Mouse (Mus musculus) midbrain, embryonic 10.5 days (tissue): Measurements from ENCODE around the gene Pcsk4. TPM values are rescaled to one million over a fixed set of nuclear protein-coding genes. Genes with fewer than 3 reads are reported as not detected.

Experiments used
- DNase-seq: peaks from one replicate; pipeline ENCODE4 v3.0.0-alpha.2; 2017; ENCODE audit warnings: low spot score
- H3K27ac ChIP-seq: fragments of 300-500 bp; sonication (generic); replicated peaks from 2 replicates; pipeline ENCODE4 v1.5.1; 2016; ENCODE audit warnings: mild to moderate bottlenecking
- H3K27me3 ChIP-seq: fragments of 300-500 bp; sonication (generic); 2 replicates; pipeline ENCODE4 v1.6.1; 2016; ENCODE audit warnings: low read depth, mild to moderate bottlenecking; ENCODE audit not compliant: poor library complexity, severe bottlenecking
- H3K36me3 ChIP-seq: fragments of 300-500 bp; sonication (generic); 2 replicates; pipeline ENCODE4 v1.6.1; 2016; ENCODE audit warnings: mild to moderate bottlenecking, moderate library complexity
- H3K4me1 ChIP-seq: fragments of 300-500 bp; sonication (generic); 2 replicates; pipeline ENCODE4 v1.6.1; 2016
- H3K4me3 ChIP-seq: fragments of 300-500 bp; sonication (generic); 2 replicates; pipeline ENCODE4 v1.5.1; 2016; ENCODE audit warnings: mild to moderate bottlenecking, moderate library complexity
- H3K9me3 ChIP-seq: fragments of 300-500 bp; sonication (generic); replicated peaks from 2 replicates; pipeline ENCODE4 v1.6.1; 2016; ENCODE audit warnings: mild to moderate bottlenecking
- WGBS: fragments of 180-500 bp; shearing (Covaris S2); methylation state at CpG from one replicate; pipeline ENCODE4 v1.1.7; 2016; 5-methylcytosine and 5-hydroxymethylcytosine counted together
- polyA plus RNA-seq: library from polyadenylated mRNA; unstranded; fragments of >200 nt; fragmentation: Nextera tagmentation; extraction: Ambion mirVana; gene quantifications from 2 replicates; pipeline ENCODE4 v1.2.1, GENCODE M21; 2016

Gene Pcsk4
- polyA plus RNA-seq, 1 experiment from 2014 or later: 4.2 TPM

GRCm38 (mm10) chr10:80344131-80344661, 14.9 kb upstream of the Pcsk4 start:
- no peaks in the 10 kb centered on the region for H3K9me3 ChIP-seq
- H3K4me3 ChIP-seq: peak overlapping the region; percentile 9; the same call in 1 of the 2 replicates
- no peak overlapping the region for H3K27ac ChIP-seq
- H3K27me3 ChIP-seq: peaks cover 100% of the 10 kb centered on the region
- H3K36me3 ChIP-seq: no peaks in the 10 kb centered on the region
- H3K4me1 ChIP-seq: peaks cover 68% of the 10 kb centered on the region
- no peak for DNase-seq
- WGBS: 41% methylated on average over 9 of the region's 9 CpGs

GRCm38 (mm10) chr10:80343425-80343895, 14.2 kb upstream of the Pcsk4 start:
- peaks cover 61% of the 10 kb centered on the region for H3K4me1 ChIP-seq
- peak overlapping the region; percentile 52 for H3K4me3 ChIP-seq
- peaks cover 96% of the 10 kb centered on the region for H3K27me3 ChIP-seq
- H3K9me3 ChIP-seq: no peaks in the 10 kb centered on the region
- 27% methylated on average over 13 of the region's 13 CpGs for WGBS
- 0 out of 2 replicates have a peak overlapping the region, but pooled peaks have one; percentile 59 for H3K27ac ChIP-seq
- H3K36me3 ChIP-seq: no peaks in the 10 kb centered on the region
- no peak for DNase-seq

GRCm38 (mm10) chr10:80342749-80343424, 13.6 kb upstream of the Pcsk4 start:
- H3K27ac ChIP-seq: peak overlapping the region; percentile 59; the same call in 1 of the 2 replicates
- DNase-seq: peak; percentile 74
- H3K4me1 ChIP-seq: peaks cover 55% of the 10 kb centered on the region
- no peaks in the 10 kb centered on the region for H3K9me3 ChIP-seq
- H3K4me3 ChIP-seq: peak overlapping the region; percentile 52
- no peaks in the 10 kb centered on the region for H3K36me3 ChIP-seq
- under 1% methylated on average over 27 of the region's 33 CpGs for WGBS
- H3K27me3 ChIP-seq: peaks cover 95% of the 10 kb centered on the region

GRCm38 (mm10) chr10:80342305-80342748, 13.0 kb upstream of the Pcsk4 start:
- WGBS: 1% methylated on average over 26 of the region's 26 CpGs
- 0 out of 2 replicates have a peak overlapping the region, but pooled peaks have one; percentile 0 for H3K27ac ChIP-seq
- H3K36me3 ChIP-seq: no peaks in the 10 kb centered on the region
- no peak for DNase-seq
- H3K4me1 ChIP-seq: peaks cover 49% of the 10 kb centered on the region
- peaks cover 89% of the 10 kb centered on the region for H3K27me3 ChIP-seq
- H3K4me3 ChIP-seq: peak overlapping the region; percentile 52
- no peaks in the 10 kb centered on the region for H3K9me3 ChIP-seq

GRCm38 (mm10) chr10:80341491-80342304, 12.4 kb upstream of the Pcsk4 start:
- WGBS: 2% methylated on average over 47 of the region's 47 CpGs
- peak overlapping the region; percentile 52 for H3K4me3 ChIP-seq
- H3K27ac ChIP-seq: 0 out of 2 replicates have a peak overlapping the region, but pooled peaks have one; percentile 0

GRCm38 (mm10) chr10:80341026-80341425, 11.7 kb upstream of the Pcsk4 start:
- H3K4me1 ChIP-seq: peaks cover 49% of the 10 kb centered on the region
- peak overlapping the region; percentile 52 for H3K4me3 ChIP-seq
- H3K36me3 ChIP-seq: no peaks in the 10 kb centered on the region
- WGBS: 13% methylated on average over 21 of the region's 21 CpGs
- no peak overlapping the region for H3K27ac ChIP-seq
- no peaks in the 10 kb centered on the region for H3K9me3 ChIP-seq
- no peak for DNase-seq
- peaks cover 82% of the 10 kb centered on the region for H3K27me3 ChIP-seq

More at GRCm38 (mm10) chr10:80341491-80342304, 12.4 kb upstream of the Pcsk4 start:
- H3K36me3 ChIP-seq: no peaks in the 10 kb centered on the region
- DNase-seq: peak; percentile 47
- peaks cover 83% of the 10 kb centered on the region for H3K27me3 ChIP-seq
- peaks cover 49% of the 10 kb centered on the region for H3K4me1 ChIP-seq
- H3K9me3 ChIP-seq: no peaks in the 10 kb centered on the region

- Histone ChIP-seq H3K27ac (no peak overlapping the region), H3K36me3 (peaks cover 7% of the 10 kb centered on the region), H3K4me1 (peaks cover 46% of the 10 kb centered on the region), H3K27me3 (peaks cover 82% of the 10 kb centered on the region), H3K4me3 (peak overlapping the region; percentile 7; the same call in 1 of the 2 replicates), H3K9me3 (no peaks in the 10 kb centered on the region)
- 24% methylated on average over 19 of the region's 19 CpGs for WGBS
- peak; percentile 88 for DNase-seq
These were observed 10.8 kb upstream of the Pcsk4 start for GRCm38 (mm10) chr10:80339941-80340750.

GRCm38 (mm10) chr10:80336263-80336662, 7.0 kb upstream of the Pcsk4 start:
- peaks cover 7% of the 10 kb centered on the region for H3K36me3 ChIP-seq
- DNase-seq: no peak
- H3K4me3 ChIP-seq: no peak overlapping the region
- no peak overlapping the region for H3K27ac ChIP-seq
- H3K27me3 ChIP-seq: peaks cover 74% of the 10 kb centered on the region
- no peaks in the 10 kb centered on the region for H3K9me3 ChIP-seq
- WGBS: 93% methylated on average over 12 of the region's 12 CpGs
- H3K4me1 ChIP-seq: peaks cover 26% of the 10 kb centered on the region

- Histone ChIP-seq H3K4me3 (no peak overlapping the region), H3K27ac (0 out of 2 replicates have a peak overlapping the region, but pooled peaks have one; percentile 49), H3K4me1 (peaks cover 40% of the 10 kb centered on the region), H3K9me3 (no peaks in the 10 kb centered on the region), H3K27me3 (peaks cover 64% of the 10 kb centered on the region), H3K36me3 (peaks cover 7% of the 10 kb centered on the region)
- WGBS: 81% methylated on average over 5 of the region's 5 CpGs
- DNase-seq: no peak
These were observed 3.3 kb upstream of the Pcsk4 start for GRCm38 (mm10) chr10:80332525-80332989.

GRCm38 (mm10) chr10:80331636-80332524, 2.6 kb upstream of the Pcsk4 start:
- Histone ChIP-seq H3K36me3 (peaks cover 7% of the 10 kb centered on the region), H3K27me3 (peaks cover 67% of the 10 kb centered on the region), H3K9me3 (no peaks in the 10 kb centered on the region), H3K27ac (peak overlapping the region; percentile 49; the same call in 1 of the 2 replicates), H3K4me3 (no peak overlapping the region), H3K4me1 (peaks cover 40% of the 10 kb centered on the region)
- no peak for DNase-seq
- 69% methylated on average over 10 of the region's 10 CpGs for WGBS

- peaks cover 5% of the 10 kb centered on the region for H3K36me3 ChIP-seq
- H3K9me3 ChIP-seq: no peaks in the 10 kb centered on the region
- no peak overlapping the region; the same call in 1 of the 2 replicates for H3K27ac ChIP-seq
- no peak for DNase-seq
- H3K4me3 ChIP-seq: peak overlapping the region; percentile 62
- peaks cover 40% of the 10 kb centered on the region for H3K4me1 ChIP-seq
- peaks cover 67% of the 10 kb centered on the region for H3K27me3 ChIP-seq
- WGBS: 87% methylated on average over 2 of the region's 2 CpGs
These were observed 1.6 kb upstream of the Pcsk4 start for GRCm38 (mm10) chr10:80330888-80331287.
